Comparison of ENCODE assay signal across 8 mouse cellular contexts in the genomic region with DNA sequence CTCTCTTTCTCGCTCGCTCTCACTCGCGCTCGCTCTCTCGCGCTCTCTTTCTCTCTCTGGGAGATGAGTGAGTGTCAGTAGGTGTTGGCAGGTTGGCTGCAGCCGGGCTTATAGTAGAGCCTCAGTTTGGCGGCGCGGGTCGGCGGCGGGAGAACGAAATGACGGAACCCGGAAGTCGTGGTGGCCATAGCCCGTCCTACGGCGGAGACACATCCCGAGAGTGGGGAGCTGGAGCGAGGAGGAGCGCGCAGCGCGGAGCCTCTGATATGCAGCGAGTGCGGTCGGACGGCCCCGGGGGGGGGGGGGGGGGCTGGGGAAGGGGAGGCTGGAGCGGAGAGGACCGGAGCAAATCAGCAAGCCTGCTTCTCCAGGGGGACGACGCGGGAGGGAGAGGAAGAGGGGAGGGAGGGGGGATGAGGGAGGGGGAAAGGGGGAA. TPM values are rescaled to one million over a fixed set of nuclear protein-coding genes. Genes with fewer than 3 reads are reported as not detected.
A peak's percentile ranks its signal among the peaks of the same experiment; 100 is the strongest.
DNase-seq lines count a peak whose midpoint lies in the region; ATAC-seq and TF ChIP-seq lines count a peak whose summit lies in the region.

A gene (minus strand): TSS at position 270 of the 436 bp plus-strand sequence.

- ATAC-seq in activated CD4-positive, CD25-positive, alpha-beta regulatory T cell, adult 4 months: peak; percentile 41
- peak; percentile 83 for ATAC-seq in forebrain, embryonic 12.5 days (ENCODE audit: low FRiP score)
- peak; percentile 79 for ATAC-seq in heart, postnatal 0 days (ENCODE audit: insufficient read depth, low read depth)
- ATAC-seq in liver, embryonic 16.5 days (ENCODE audit: low read depth): peak; percentile 68
- ATAC-seq in neural tube, embryonic 14.5 days (ENCODE audit: low read depth): peak; percentile 83

- DNase-seq in 3134 (ENCODE audit: extremely low read depth, insufficient read length, low spot score): peak; percentile 92
- DNase-seq in heart, postnatal 0 days (ENCODE audit: low spot score): peak; percentile 90
- peak; percentile 88 to 93 for DNase-seq in kidney, postnatal 4 days
- peak; percentile 65 for DNase-seq in urinary bladder, postnatal 10 days (ENCODE audit: low spot score)

- H3K4me2 ChIP-seq in forebrain, embryonic 12.5 days: peak within 1 kb of the TSS; percentile 69
- H3K4me2 ChIP-seq in heart, postnatal 0 days (ENCODE audit: low read depth, low read length): peak within 1 kb of the TSS; percentile 86
- peak within 1 kb of the TSS; percentile 61 for H3K4me2 ChIP-seq in liver, embryonic 16.5 days (ENCODE audit: low read depth, low read length)
- H3K4me2 ChIP-seq in neural tube, embryonic 14.5 days (ENCODE audit: low read depth, low read length): peak within 1 kb of the TSS; percentile 85

- no peaks in the 10 kb centered on the region for H3K9me3 ChIP-seq in forebrain, embryonic 12.5 days
- H3K9me3 ChIP-seq in heart, postnatal 0 days (replicated peaks; ENCODE audit: control insufficient read depth, low read length): no peaks in the 10 kb centered on the region
- no peaks in the 10 kb centered on the region for H3K9me3 ChIP-seq in liver, embryonic 16.5 days (replicated peaks; ENCODE audit: control insufficient read depth, low read length)
- H3K9me3 ChIP-seq in neural tube, embryonic 14.5 days (ENCODE audit: control insufficient read depth, low read length): no peaks in the 10 kb centered on the region

- H3K36me3 ChIP-seq in forebrain, embryonic 12.5 days (replicated peaks): 0 out of 2 replicates have a peak, but pooled peaks cover 4% of the 10 kb centered on the region
- H3K36me3 ChIP-seq in heart, postnatal 0 days (replicated peaks; ENCODE audit: control insufficient read depth, insufficient read depth, low read length): no peaks in the 10 kb centered on the region
- H3K36me3 ChIP-seq in liver, embryonic 16.5 days (ENCODE audit: control insufficient read depth, insufficient read depth): no peaks in the 10 kb centered on the region
- H3K36me3 ChIP-seq in neural tube, embryonic 14.5 days (ENCODE audit: control insufficient read depth, insufficient read depth, low read length): no peaks in the 10 kb centered on the region

- TF ChIP-seq CTCF in heart, postnatal 0 days (IDR thresholded peaks at IDR 0.05; ENCODE audit: low read depth): no peak

- peaks cover 10% of the 10 kb centered on the region for H3K27me3 ChIP-seq in forebrain, embryonic 12.5 days
- no peaks in the 10 kb centered on the region for H3K27me3 ChIP-seq in heart, postnatal 0 days (ENCODE audit: control insufficient read depth, insufficient read depth, low read length)
- H3K27me3 ChIP-seq in liver, embryonic 16.5 days (ENCODE audit: control insufficient read depth, insufficient read depth, low read depth, low read length): peaks cover 93% of the 10 kb centered on the region
- H3K27me3 ChIP-seq in neural tube, embryonic 14.5 days (ENCODE audit: control insufficient read depth, insufficient read depth, low read length): no peaks in the 10 kb centered on the region; the same call in 1 of the 2 replicates

- peak within 1 kb of the TSS; percentile 97 for H3K9ac ChIP-seq in forebrain, embryonic 12.5 days
- peak within 1 kb of the TSS; percentile 98 for H3K9ac ChIP-seq in heart, postnatal 0 days (replicated peaks; ENCODE audit: low read depth, low read length)
- H3K9ac ChIP-seq in liver, embryonic 16.5 days (ENCODE audit: low read depth, low read length): peak within 1 kb of the TSS; percentile 7; the same call in 1 of the 2 replicates
- H3K9ac ChIP-seq in neural tube, embryonic 14.5 days (replicated peaks; ENCODE audit: low read depth, low read length): peak within 1 kb of the TSS; percentile 88

- peak within 1 kb of the TSS; percentile 98 for H3K27ac ChIP-seq in forebrain, embryonic 12.5 days
- H3K27ac ChIP-seq in heart, postnatal 0 days (ENCODE audit: low read depth): peak within 1 kb of the TSS; percentile 96
- H3K27ac ChIP-seq in liver, embryonic 16.5 days (ENCODE audit: low read length): peak within 1 kb of the TSS; percentile 66
- H3K27ac ChIP-seq in neural tube, embryonic 14.5 days (ENCODE audit: low read depth, low read length): peak within 1 kb of the TSS; percentile 95

- no peak for TF ChIP-seq EP300 in heart, postnatal 0 days (IDR thresholded peaks at IDR 0.05; ENCODE audit: low read depth)

- H3K4me3 ChIP-seq in forebrain, embryonic 12.5 days (replicated peaks): peak within 1 kb of the TSS; percentile 77
- peak within 1 kb of the TSS; percentile 85 for H3K4me3 ChIP-seq in heart, postnatal 0 days (ENCODE audit: low read depth, low read length)
- H3K4me3 ChIP-seq in liver, embryonic 16.5 days (ENCODE audit: low read depth, low read length): peak within 1 kb of the TSS; percentile 60
- peak within 1 kb of the TSS; percentile 59 for H3K4me3 ChIP-seq in neural tube, embryonic 14.5 days (ENCODE audit: low read depth, low read length)

- WGBS in forebrain, embryonic 12.5 days: 0% methylated on average over 19 of the region's 37 CpGs
- WGBS in heart, postnatal 0 days: 0% methylated on average over 24 of the region's 37 CpGs
- under 1% methylated on average over 25 of the region's 37 CpGs for WGBS in liver, embryonic 16.5 days (ENCODE audit: insufficient replicate concordance)
- under 1% methylated on average over 27 of the region's 37 CpGs for WGBS in neural tube, embryonic 14.5 days

- peaks cover 31% of the 10 kb centered on the region for H3K4me1 ChIP-seq in forebrain, embryonic 12.5 days
- H3K4me1 ChIP-seq in heart, postnatal 0 days (ENCODE audit: control insufficient read depth, insufficient read depth): no peaks in the 10 kb centered on the region
- H3K4me1 ChIP-seq in liver, embryonic 16.5 days (ENCODE audit: control insufficient read depth, low read depth, low read length): no peaks in the 10 kb centered on the region
- peaks cover 9% of the 10 kb centered on the region; the same call in 1 of the 2 replicates for H3K4me1 ChIP-seq in neural tube, embryonic 14.5 days (ENCODE audit: control insufficient read depth, insufficient read depth, low read length)

RNA-seq across cellular contexts. Expression of the gene that starts here (rescaled TPM):
- under 1 TPM in 1 of 2 experiments, not detected in 1; 0.26 TPM for polyA plus RNA-seq in activated CD4-positive, CD25-positive, alpha-beta regulatory T cell, adult 4 months (2017; shearing (Covaris generic))
- polyA plus RNA-seq in forebrain, embryonic 12.5 days (2016; fragmentation: Nextera tagmentation; extraction: Ambion mirVana): 104 and 111 TPM in 2 replicates
- 30.5 and 42.2 TPM in 2 replicates for total RNA-seq in heart, postnatal 0 days (2014; rRNA removed; ENCODE audit: low replicate concordance)
- polyA plus RNA-seq in heart, postnatal 0 days (2015; fragmentation: Nextera tagmentation; extraction: Ambion mirVana): 15.4 and 15.7 TPM in 2 replicates
- 1.1 and 1.6 TPM in 2 replicates for polyA plus RNA-seq in liver, embryonic 16.5 days (2015; fragmentation: Nextera tagmentation; extraction: Ambion mirVana)
- 102 and 117 TPM in 2 replicates for polyA plus RNA-seq in neural tube, embryonic 14.5 days (2014; fragmentation: Nextera tagmentation; extraction: Ambion mirVana)

Comparison
In these comparisons a context has a peak if more than half of its experiments do, and no peak if none do; other contexts are left out.
1. Peak in every context shown above with its lines: DNase-seq, ATAC-seq, H3K4me3 ChIP-seq and H3K27ac ChIP-seq.
2. Peak in ATAC-seq in activated CD4-positive, CD25-positive, alpha-beta regulatory T cell, adult 4 months; RNA of the gene not detected or under 1 TPM.
3. H3K9ac ChIP-seq: peak in every context shown above with its lines; median percentile 98 in heart, postnatal 0 days; 97 in forebrain, embryonic 12.5 days; 88 in neural tube, embryonic 14.5 days; 7 in liver, embryonic 16.5 days.